Mouse (Mus musculus): ENCODE measurements around the gene Dffb. TPM values are rescaled to one million over a fixed set of nuclear protein-coding genes. Genes with fewer than 3 reads are reported as not detected.

The Dffb gene
- total RNA-seq (2023), result 10 to 100 TPM; 25.2 to 34.6 TPM

DNA sequence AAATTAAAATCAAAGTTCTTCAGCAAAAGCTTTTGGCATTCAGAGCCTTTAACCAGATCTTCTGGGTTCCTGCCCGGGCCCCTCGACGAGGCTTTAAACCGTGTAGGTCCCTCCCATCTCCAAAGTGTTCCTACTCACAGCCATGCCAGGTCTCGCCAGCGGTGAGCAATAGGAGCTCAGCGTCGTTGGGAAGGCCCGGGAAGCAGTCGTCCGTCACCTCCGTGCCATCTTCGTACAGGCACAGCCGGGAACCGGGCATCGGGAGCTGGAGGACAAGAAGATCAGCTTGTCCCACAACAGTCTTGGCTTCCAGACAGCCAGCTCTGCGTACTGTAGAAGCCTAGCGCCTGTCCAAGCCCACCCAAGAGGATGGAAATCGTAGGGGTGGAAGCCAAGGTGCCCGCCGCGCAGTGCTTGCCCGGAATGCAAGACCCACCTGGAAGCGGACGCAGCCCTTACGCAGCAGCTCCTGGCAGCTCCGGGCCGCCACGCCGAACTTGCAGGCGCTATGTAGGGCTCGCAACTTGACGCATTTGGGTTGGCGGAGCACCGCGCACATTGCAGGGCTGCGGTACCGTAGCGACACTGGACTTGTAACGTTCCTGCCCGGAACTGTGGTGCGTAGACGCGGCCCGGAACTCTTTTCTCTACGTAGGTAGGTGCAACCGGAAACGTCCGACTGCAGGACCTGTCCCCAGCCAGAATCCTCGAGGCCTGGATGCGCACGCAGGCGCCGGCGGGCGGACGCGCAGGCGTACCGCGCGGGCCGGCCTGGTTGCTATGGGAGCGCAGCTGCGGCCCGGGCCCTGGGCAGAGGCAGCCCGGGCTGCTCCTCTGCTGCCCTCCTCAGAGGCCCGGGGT lies at the start of gene Dffb, which contains the start of gene Cep104:
Dffb (minus strand) TSS at position 696 of the 861 bp plus-strand sequence.
Cep104 (plus strand) TSS at position 764 of the 861 bp plus-strand sequence.

DNA sequence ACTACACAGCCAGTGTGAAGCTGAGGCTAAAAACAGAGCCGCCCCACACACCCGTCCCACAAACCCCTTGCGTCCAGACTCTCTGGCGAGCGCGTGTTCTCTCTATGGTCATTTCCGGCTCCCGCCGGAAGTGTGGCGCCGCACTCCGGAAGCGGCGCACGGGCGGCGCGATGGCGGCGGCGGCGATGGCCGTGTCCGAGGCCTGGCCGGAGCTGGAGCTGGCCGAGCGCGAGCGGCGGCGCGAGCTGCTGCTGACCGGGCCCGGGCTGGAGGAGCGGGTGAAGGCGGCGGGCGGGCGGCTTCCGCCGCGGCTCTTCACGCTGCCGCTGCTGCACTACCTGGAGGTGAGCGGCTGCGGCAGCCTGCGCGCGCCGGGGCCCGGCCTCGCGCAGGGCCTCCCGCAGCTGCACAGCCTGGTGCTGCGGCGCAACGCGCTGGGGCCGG lies 36.7 kb upstream of the Dffb start, which contains the start of gene Lrrc47:
Lrrc47 (plus strand) TSS at position 86 of the 444 bp plus-strand sequence.

DNA sequence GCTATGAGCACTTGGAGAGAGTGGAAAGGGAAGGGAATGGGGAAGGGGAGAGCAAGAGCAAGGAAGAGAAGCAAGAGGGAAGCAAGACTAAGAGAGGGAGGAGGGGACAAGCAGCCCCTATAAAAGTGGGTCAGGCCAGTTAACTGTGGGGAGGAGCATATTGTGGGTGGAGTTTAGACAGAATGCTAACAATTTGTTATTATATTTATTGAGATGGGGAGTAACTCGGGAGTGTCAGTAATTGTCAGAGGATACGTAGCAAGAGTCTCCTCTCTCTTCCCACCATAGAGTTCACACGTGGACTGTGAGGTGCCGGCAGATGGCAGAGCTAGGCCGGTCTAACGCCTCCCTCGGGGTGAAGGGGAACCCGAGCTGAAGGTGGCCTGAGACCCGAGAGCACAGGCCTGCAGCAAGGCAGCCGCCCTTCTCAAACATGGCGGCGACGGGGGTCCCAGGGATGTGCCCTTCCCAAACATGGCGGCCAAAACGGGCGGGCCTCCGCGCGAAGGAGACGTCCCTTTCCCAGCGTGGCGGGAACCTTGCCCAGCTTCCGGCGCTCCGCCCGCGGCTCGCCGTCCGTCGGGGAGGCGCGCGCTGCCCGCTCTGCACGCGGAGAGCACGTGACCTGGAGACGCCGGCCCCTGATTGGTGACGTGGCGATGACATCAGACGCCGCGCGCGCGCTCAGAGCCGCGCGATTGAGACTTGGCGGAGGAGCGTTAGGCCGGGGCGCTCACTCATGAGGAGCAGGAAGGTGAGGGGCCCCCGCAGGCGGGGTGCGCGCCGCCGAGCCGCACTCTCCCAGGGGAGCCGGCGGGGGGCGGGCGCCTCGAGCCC lies 18.1 kb downstream of the Dffb start, which contains the start of gene A430005L14Rik:
A430005L14Rik (plus strand) TSS at position 669 of the 837 bp plus-strand sequence.

Other genes with a start within 250 kb of the Dffb start
- 10 to 100 TPM; 16.0 to 29.6 TPM for gene A430005L14Rik, start 17.9 kb downstream of the Dffb start, total RNA-seq (2023)
- 10 to 100 TPM; 25.6 to 31.3 TPM for gene Cep104, start 68 bp upstream of the Dffb start, total RNA-seq (2023)
- 10 to 100 TPM; 78.4 to 99.0 TPM for gene Lrrc47, start 36.6 kb upstream of the Dffb start, total RNA-seq (2023)
- gene Smim1, start 51.1 kb upstream of the Dffb start, total RNA-seq (2023), result not detected
- not detected for gene Ccdc27, start 67.6 kb upstream of the Dffb start, total RNA-seq (2023)
- not detected for gene Trp73, start 165.1 kb upstream of the Dffb start, total RNA-seq (2023)
- gene Wrap73, start 167.2 kb upstream of the Dffb start, total RNA-seq (2023), result 10 to 100 TPM; 19.5 to 20.5 TPM
- gene Tprgl, start 185.5 kb upstream of the Dffb start, total RNA-seq (2023), result 100 to 1,000 TPM; 131 to 135 TPM
- gene Megf6, start 195.6 kb upstream of the Dffb start, total RNA-seq (2023), result not detected